Mouse (Mus musculus) liver, adult 2 months (tissue): ENCODE measurements around the gene Apobr. TPM values are rescaled to one million over a fixed set of nuclear protein-coding genes. Genes with fewer than 3 reads are reported as not detected.

Source experiments
- DNase-seq: peaks from one replicate; pipeline ENCODE4 v3.0.0-alpha.2; 2011; ENCODE audit warnings: low read depth, low spot score; ENCODE audit errors: extremely low read depth
- H3K27ac ChIP-seq: fragments of 200-500 bp; replicated peaks from 2 replicates; pipeline ENCODE4 v1.5.1; 2012; ENCODE audit warnings: low read depth, mild to moderate bottlenecking, control low read depth, inconsistent platforms, low read length; ENCODE audit not compliant: insufficient read depth
- H3K27me3 ChIP-seq: fragments of 200-500 bp; 2 replicates; pipeline ENCODE4 v1.6.1; 2012; ENCODE audit warnings: mild to moderate bottlenecking, moderate library complexity, low read length, inconsistent platforms; ENCODE audit not compliant: control insufficient read depth, insufficient read depth
- H3K36me3 ChIP-seq: fragments of 200-500 bp; 2 replicates; pipeline ENCODE4 v1.6.1; 2012; ENCODE audit warnings: low read length, inconsistent platforms; ENCODE audit not compliant: control insufficient read depth, insufficient read depth
- H3K4me1 ChIP-seq: fragments of 200-500 bp; 2 replicates; pipeline ENCODE4 v1.6.1; 2011; ENCODE audit warnings: low read length; ENCODE audit not compliant: control insufficient read depth, insufficient read depth
- H3K4me3 ChIP-seq: fragments of 200-500 bp; 2 replicates; pipeline ENCODE4 v1.5.1; 2011; ENCODE audit warnings: low read depth, mild to moderate bottlenecking, control low read depth, low read length, moderate library complexity; ENCODE audit not compliant: insufficient read depth
- H3K79me2 ChIP-seq: fragments of 200-500 bp; 2 replicates; pipeline ENCODE4 v1.6.1; 2012; ENCODE audit warnings: inconsistent platforms, mild to moderate bottlenecking, low read length, moderate library complexity; ENCODE audit not compliant: control insufficient read depth, insufficient read depth
- H3K9ac ChIP-seq: fragments of 200-500 bp; 2 replicates; pipeline ENCODE4 v1.6.1; 2012; ENCODE audit warnings: low read depth, mild to moderate bottlenecking, control low read depth, inconsistent platforms, low read length
- CTCF ChIP-seq: fragments of 200-500 bp; IDR thresholded peaks from 2 replicates; pipeline ENCODE4 v1.5.1; 2011; ENCODE audit warnings: low read depth, low read length, control low read depth
- POLR2A ChIP-seq: fragments of 200-500 bp; IDR thresholded peaks from 2 replicates; pipeline ENCODE4 v1.6.1; 2011; ENCODE audit warnings: low read length, control low read depth; ENCODE audit not compliant: insufficient read depth; ENCODE audit errors: extremely low read depth
- WGBS: fragments of 180-500 bp; shearing (Covaris S2); methylation state at CpG from one replicate; pipeline ENCODE4 v1.1.7; 2018; 5-methylcytosine and 5-hydroxymethylcytosine counted together
- polyA plus RNA-seq: library from polyadenylated mRNA; depleted of rRNA; stranded (reverse); fragments of >200 nt; gene quantifications from 2 replicates; pipeline ENCODE4 v1.2.3, GENCODE M21; 2012
- total RNA-seq: library from RNA; depleted of rRNA; stranded (reverse); fragments of >200 nt; gene quantifications from 2 replicates; pipeline ENCODE4 v1.2.3, GENCODE M21; 2014

Apobr gene
- total and polyA plus RNA-seq, 2 experiments = 0.74 to 1.0 TPM

GRCm38 (mm10) chr7:126581661-126582060 is 3.1 kb upstream of the Apobr start:
- WGBS = 90% methylated on average over 6 of the region's 6 CpGs
- Histone ChIP-seq H3K27me3 (no peaks in the 10 kb centered on the region), H3K4me3 (no peak overlapping the region), H3K4me1 (no peaks in the 10 kb centered on the region), H3K27ac (no peak overlapping the region), H3K36me3 (peaks cover 2% of the 10 kb centered on the region; the same call in 1 of the 2 replicates), H3K9ac (no peak overlapping the region), H3K79me2 (no peaks in the 10 kb centered on the region)
- TF ChIP-seq POLR2A (no peak), CTCF (no peak)
- no peak for DNase-seq

DNA sequence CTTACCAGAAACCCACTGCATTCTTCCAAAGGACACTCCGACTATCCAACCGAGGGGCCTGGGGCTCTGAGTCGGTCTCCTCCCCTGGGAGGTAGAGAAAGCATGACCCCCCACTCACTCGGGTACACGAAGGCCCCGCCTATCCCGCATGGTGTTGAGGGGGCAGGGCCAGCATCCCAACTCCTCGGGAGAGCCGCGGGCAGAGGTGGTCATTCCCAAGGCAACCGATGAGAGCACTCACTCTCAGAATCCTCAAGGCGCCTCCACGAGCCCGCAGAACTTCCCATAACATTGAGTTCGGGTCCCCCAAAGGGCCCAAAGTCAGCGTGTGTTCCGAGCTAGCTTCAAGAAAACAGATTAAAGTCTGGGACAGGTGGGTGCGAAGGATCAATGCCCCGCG is 2.0 kb upstream of the Apobr start:
- no peaks in the 10 kb centered on the region for H3K27me3 ChIP-seq
- no peak overlapping the region for H3K27ac ChIP-seq
- no peak for DNase-seq
- H3K36me3 ChIP-seq = no peaks in the 10 kb centered on the region
- WGBS = 3% methylated on average over 20 of the region's 20 CpGs
- no peaks in the 10 kb centered on the region for H3K4me1 ChIP-seq
- H3K79me2 ChIP-seq = no peaks in the 10 kb centered on the region
- peak overlapping the region; percentile 58 for H3K4me3 ChIP-seq
- peak overlapping the region; percentile 56 for H3K9ac ChIP-seq
- TF ChIP-seq CTCF (no peak), POLR2A (no peak)

DNA sequence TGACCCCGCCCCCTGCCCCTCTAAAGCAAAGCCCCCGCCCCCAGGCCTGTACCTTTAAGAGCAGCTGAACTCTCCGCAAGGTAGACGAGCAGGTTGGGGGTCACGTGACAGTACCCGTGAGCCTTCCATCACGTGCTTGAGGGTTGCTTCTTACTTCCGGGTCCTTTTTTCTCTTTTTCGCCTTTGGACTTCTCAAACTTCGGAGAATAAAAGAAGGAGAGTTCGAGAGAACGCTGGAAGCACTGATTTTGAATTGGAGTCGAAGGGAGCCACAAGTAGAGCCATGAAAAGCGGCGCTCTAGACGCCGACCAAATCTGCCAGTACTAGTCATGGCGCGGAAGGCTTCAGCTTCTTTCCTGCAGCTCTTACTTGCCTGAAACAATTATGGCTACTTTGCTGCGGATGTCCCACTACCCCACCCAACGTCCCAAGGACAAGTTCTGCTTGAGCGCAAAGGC is 1.5 kb upstream of the Apobr start:
- Histone ChIP-seq H3K4me3 (peak overlapping the region; percentile 58), H3K36me3 (no peaks in the 10 kb centered on the region), H3K27ac (peak overlapping the region; percentile 89), H3K4me1 (no peaks in the 10 kb centered on the region), H3K27me3 (no peaks in the 10 kb centered on the region), H3K9ac (peak overlapping the region; percentile 67), H3K79me2 (no peaks in the 10 kb centered on the region)
- TF ChIP-seq CTCF (no peak), POLR2A (no peak)
- under 1% methylated on average over 22 of the region's 22 CpGs for WGBS
- DNase-seq = peak; percentile 87

GRCm38 (mm10) chr7:126583761-126584160 is 981 bp upstream of the Apobr start:
- Histone ChIP-seq H3K4me3 (peak overlapping the region; percentile 58), H3K36me3 (no peaks in the 10 kb centered on the region), H3K4me1 (no peaks in the 10 kb centered on the region), H3K79me2 (no peaks in the 10 kb centered on the region), H3K9ac (peak overlapping the region; percentile 67), H3K27ac (peak overlapping the region; percentile 89), H3K27me3 (no peaks in the 10 kb centered on the region)
- TF ChIP-seq POLR2A (no peak), CTCF (no peak)
- no peak for DNase-seq
- 48% methylated on average over 6 of the region's 6 CpGs for WGBS

GRCm38 (mm10) chr7:126585717-126586116 is 975 bp downstream of the Apobr start, which contains the start of gene Cln3:
TSS of gene Cln3 (minus strand) at chr7:126585817.
- DNase-seq = no peak
- 77% methylated on average over 6 of the region's 6 CpGs for WGBS
- TF ChIP-seq POLR2A (no peak), CTCF (no peak)
- no peaks in the 10 kb centered on the region for H3K4me1 ChIP-seq
- no peaks in the 10 kb centered on the region for H3K36me3 ChIP-seq
- H3K27ac ChIP-seq = peak within 1 kb of the TSS; percentile 31
- no peaks in the 10 kb centered on the region for H3K79me2 ChIP-seq
- H3K4me3 ChIP-seq = peak within 1 kb of the TSS; percentile 23; the same call in 1 of the 2 replicates
- no peaks in the 10 kb centered on the region for H3K27me3 ChIP-seq
- peak within 1 kb of the TSS; percentile 19 for H3K9ac ChIP-seq

DNA sequence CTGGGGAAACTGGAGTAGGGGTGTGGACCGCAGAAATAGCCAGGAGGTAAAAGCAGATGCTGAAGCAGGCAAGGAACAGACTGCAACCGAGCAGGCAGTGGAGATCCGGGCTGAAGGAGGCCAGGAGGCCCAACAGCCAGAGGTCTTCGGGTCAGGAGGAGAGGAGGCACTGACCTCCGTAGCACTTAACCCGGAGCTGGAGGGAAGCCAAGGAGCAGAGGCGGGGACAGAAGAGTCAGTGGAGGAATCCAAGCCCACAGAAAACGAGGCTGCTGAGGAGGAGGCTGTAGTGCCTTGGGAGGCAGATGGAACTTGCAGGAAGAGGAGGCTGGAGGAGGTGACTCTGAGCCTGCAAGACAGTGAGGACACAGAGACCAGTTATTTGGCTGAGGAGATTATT is 2.1 kb downstream of the Apobr start:
- no peaks in the 10 kb centered on the region for H3K79me2 ChIP-seq
- H3K9ac ChIP-seq = no peak overlapping the region
- 18% methylated on average over 8 of the region's 8 CpGs for WGBS
- H3K36me3 ChIP-seq = no peaks in the 10 kb centered on the region
- H3K27me3 ChIP-seq = no peaks in the 10 kb centered on the region
- no peak overlapping the region for H3K4me3 ChIP-seq
- no peaks in the 10 kb centered on the region for H3K4me1 ChIP-seq
- H3K27ac ChIP-seq = peak overlapping the region; percentile 23; the same call in 1 of the 2 replicates
- DNase-seq = peak; percentile 52
- no peak for TF ChIP-seq POLR2A
- no peak for TF ChIP-seq CTCF
